Mouse (Mus musculus) kidney, postnatal 0 days (tissue): ENCODE results near the gene Ggn. TPM values are rescaled to one million over a fixed set of nuclear protein-coding genes. Genes with fewer than 3 reads are reported as not detected.
"Not testable (repeated sequence)": the region's sequence is repeated elsewhere in the genome, so short reads cannot be mapped to it uniquely, and the experiment has no call there.

Experiments used
- ATAC-seq: fragments of 200-750 bp; cut with Nextera tagmentation; replicated peaks from 2 replicates; pipeline ENCODE4 v1.8.0; 2017; ENCODE audit warnings: low read depth, moderate number of reproducible peaks, moderate TSS enrichment, moderate library complexity; ENCODE audit not compliant: low FRiP score
- DNase-seq: peaks from one replicate; pipeline ENCODE4 v3.0.0-alpha.2; 2016; ENCODE audit warnings: low spot score
- H3K27ac ChIP-seq: fragments of 300-500 bp; sonication (generic); 2 replicates; pipeline ENCODE4 v1.5.1; 2014; ENCODE audit warnings: mild to moderate bottlenecking
- H3K27me3 ChIP-seq: fragments of 300-500 bp; sonication (generic); 2 replicates; pipeline ENCODE4 v1.6.1; 2014; ENCODE audit warnings: low read length, mixed read lengths; ENCODE audit not compliant: insufficient read depth
- H3K36me3 ChIP-seq: fragments of 300-500 bp; sonication (generic); 2 replicates; pipeline ENCODE4 v1.6.1; 2014; ENCODE audit warnings: low read length, mixed read lengths; ENCODE audit not compliant: insufficient read depth
- H3K4me1 ChIP-seq: fragments of 300-500 bp; sonication (generic); replicated peaks from 2 replicates; pipeline ENCODE4 v1.6.1; 2014; ENCODE audit warnings: antibody characterized with exemption, low read length, mixed read lengths; ENCODE audit not compliant: insufficient read depth
- H3K4me2 ChIP-seq: fragments of 300-500 bp; sonication (generic); 2 replicates; pipeline ENCODE4 v1.6.1; 2014; ENCODE audit warnings: mild to moderate bottlenecking, low read length, moderate library complexity, mixed read lengths
- H3K4me3 ChIP-seq: fragments of 300-500 bp; sonication (generic); replicated peaks from 2 replicates; pipeline ENCODE4 v1.5.1; 2014; ENCODE audit warnings: low read depth, low read length
- H3K9ac ChIP-seq: fragments of 300-500 bp; sonication (generic); 2 replicates; pipeline ENCODE4 v1.6.1; 2014; ENCODE audit warnings: low read depth, low read length
- H3K9me3 ChIP-seq: fragments of 300-500 bp; sonication (generic); replicated peaks from 2 replicates; pipeline ENCODE4 v1.6.1; 2016; ENCODE audit warnings: low read length, inconsistent platforms, mixed read lengths
- CTCF ChIP-seq: IDR thresholded peaks from 2 replicates; pipeline ENCODE4 v1.5.1; 2016; ENCODE audit warnings: antibody characterized with exemption, low read depth, mild to moderate bottlenecking, moderate library complexity
- WGBS: fragments of 180-500 bp; shearing (Covaris S2); extraction: QIAGEN DNeasy Blood & Tissue Kit; methylation state at CpG from one replicate; pipeline ENCODE4 v1.1.7; 2014; 5-methylcytosine and 5-hydroxymethylcytosine counted together
- polyA plus RNA-seq: library from polyadenylated mRNA; unstranded; fragments of >200 nt; fragmentation: Nextera tagmentation; extraction: Ambion mirVana; gene quantifications from 2 replicates; pipeline ENCODE4 v1.2.1, GENCODE M21; 2015

The Ggn gene
- polyA plus RNA-seq, 1 experiment from 2014 or later: 0.70 TPM

GRCm38 (mm10) chr7:29172390-29173016 lies 2.5 kb downstream of the Ggn start:
- TF ChIP-seq CTCF: no peak
- H3K27me3 ChIP-seq: peaks cover 11% of the 10 kb centered on the region
- WGBS: 57% methylated on average over 32 of the region's 32 CpGs
- no peak overlapping the region for H3K27ac ChIP-seq
- no peak for DNase-seq
- H3K4me1 ChIP-seq: peaks cover 13% of the 10 kb centered on the region
- H3K36me3 ChIP-seq: peaks cover 31% of the 10 kb centered on the region; the same call in 1 of the 2 replicates
- H3K4me2 ChIP-seq: no peak overlapping the region
- H3K4me3 ChIP-seq: no peak overlapping the region
- H3K9me3 ChIP-seq: no peaks in the 10 kb centered on the region
- no peak for ATAC-seq
- H3K9ac ChIP-seq: no peak overlapping the region

- ATAC-seq (no peak), DNase-seq (no peak)
- WGBS: 90% methylated on average over 4 of the region's 4 CpGs
- Histone ChIP-seq H3K9ac (no peak overlapping the region), H3K4me3 (no peak overlapping the region), H3K9me3 (no peaks in the 10 kb centered on the region), H3K4me2 (0 out of 2 replicates have a peak overlapping the region, but pooled peaks have one; percentile 86), H3K27me3 (peaks cover 3% of the 10 kb centered on the region; the same call in 1 of the 2 replicates), H3K4me1 (peaks cover 17% of the 10 kb centered on the region), H3K36me3 (peaks cover 26% of the 10 kb centered on the region; the same call in 1 of the 2 replicates), H3K27ac (no peak overlapping the region)
- TF ChIP-seq CTCF: peak; percentile 38; the same call in 1 of the 2 replicates
Measured at GRCm38 (mm10) chr7:29178106-29178505, 8.1 kb downstream of the Ggn start.

- no peaks in the 10 kb centered on the region for H3K9me3 ChIP-seq
- peaks cover 17% of the 10 kb centered on the region for H3K4me1 ChIP-seq
- DNase-seq (peak; percentile 35), ATAC-seq (no peak)
- peak overlapping the region; percentile 83 for H3K9ac ChIP-seq
- no peaks in the 10 kb centered on the region for H3K27me3 ChIP-seq
- 24% methylated on average over 7 of the region's 7 CpGs for WGBS
- H3K4me3 ChIP-seq: peak overlapping the region; percentile 89
- H3K27ac ChIP-seq: peak overlapping the region; percentile 80; the same call in 1 of the 2 replicates
- no peak for TF ChIP-seq CTCF
- H3K36me3 ChIP-seq: peaks cover 17% of the 10 kb centered on the region; the same call in 1 of the 2 replicates
- peak overlapping the region; percentile 86 for H3K4me2 ChIP-seq
Measured at GRCm38 (mm10) chr7:29179323-29179722, 9.3 kb downstream of the Ggn start.

- Histone ChIP-seq H3K27me3 (no peaks in the 10 kb centered on the region), H3K9me3 (no peaks in the 10 kb centered on the region), H3K9ac (peak within 1 kb of the TSS; percentile 83), H3K4me1 (peaks cover 17% of the 10 kb centered on the region), H3K36me3 (peaks cover 12% of the 10 kb centered on the region; the same call in 1 of the 2 replicates), H3K27ac (peak within 1 kb of the TSS; percentile 80), H3K4me2 (peak within 1 kb of the TSS; percentile 86), H3K4me3 (peak within 1 kb of the TSS; percentile 89)
- ATAC-seq (peak; percentile 95), DNase-seq (peak; percentile 98)
- WGBS: under 1% methylated on average over 62 of the region's 62 CpGs
- peak; percentile 67 for TF ChIP-seq CTCF
Measured at GRCm38 (mm10) chr7:29180077-29180853, 10.3 kb downstream of the Ggn start, which contains the start of gene Psmd8. Gene Psmd8, minus strand, starts transcription at chr7:29180701.

GRCm38 (mm10) chr7:29180854-29181236 lies 10.8 kb downstream of the Ggn start:
- peaks cover 17% of the 10 kb centered on the region for H3K4me1 ChIP-seq
- peaks cover 7% of the 10 kb centered on the region; the same call in 1 of the 2 replicates for H3K36me3 ChIP-seq
- DNase-seq (no peak), ATAC-seq (peak; percentile 7; the same call in 1 of the 2 replicates)
- TF ChIP-seq CTCF: no peak
- no peak overlapping the region for H3K27ac ChIP-seq
- H3K9ac ChIP-seq: no peak overlapping the region
- no peaks in the 10 kb centered on the region for H3K9me3 ChIP-seq
- WGBS: 40% methylated on average over 5 of the region's 5 CpGs
- H3K4me2 ChIP-seq: peak overlapping the region; percentile 21
- H3K4me3 ChIP-seq: peak overlapping the region; percentile 89
- no peaks in the 10 kb centered on the region for H3K27me3 ChIP-seq

GRCm38 (mm10) chr7:29181323-29181722 lies 11.3 kb downstream of the Ggn start:
- H3K36me3 ChIP-seq, ATAC-seq, H3K4me2 ChIP-seq, H3K9me3 ChIP-seq, DNase-seq, H3K9ac ChIP-seq, H3K27me3 ChIP-seq, H3K4me3 ChIP-seq, H3K27ac ChIP-seq: not testable (repeated sequence)
- peaks cover 17% of the 10 kb centered on the region for H3K4me1 ChIP-seq
- WGBS: 91% methylated on average over 4 of the region's 4 CpGs

GRCm38 (mm10) chr7:29194230-29194629 lies 24.2 kb downstream of the Ggn start:
- not testable (repeated sequence) for H3K4me1 ChIP-seq, H3K36me3 ChIP-seq, H3K9ac ChIP-seq, H3K4me3 ChIP-seq, H3K27me3 ChIP-seq, H3K27ac ChIP-seq, H3K9me3 ChIP-seq, ATAC-seq, DNase-seq, H3K4me2 ChIP-seq
- WGBS: 100% methylated on average over 1 of the region's 1 CpGs
